Mouse (Mus musculus) G1E (cell line): Measurements from ENCODE around the gene Crybb3. TPM values are rescaled to one million over a fixed set of nuclear protein-coding genes. Genes with fewer than 3 reads are reported as not detected.

ENCODE experiments used
- ATAC-seq: 2 replicates; pipeline ENCODE4 v1.8.0; 2016; ENCODE audit warnings: mild to moderate bottlenecking; ENCODE audit not compliant: insufficient number of reproducible peaks, poor library complexity, low FRiP score, severe bottlenecking; ENCODE audit errors: extremely low read depth
- DNase-seq: peaks from one replicate; pipeline ENCODE4 v3.0.0; 2012; ENCODE audit warnings: low spot score
- H3K27me3 ChIP-seq: 2 replicates; pipeline ENCODE4 v1.6.1; 2012; ENCODE audit warnings: mild to moderate bottlenecking, low read length, inconsistent platforms; ENCODE audit not compliant: insufficient read depth
- H3K36me3 ChIP-seq: replicated peaks from 2 replicates; pipeline ENCODE3; 2012; ENCODE audit warnings: mild to moderate bottlenecking, inconsistent platforms
- H3K4me1 ChIP-seq: 2 replicates; pipeline ENCODE4 v1.6.1; 2012; ENCODE audit warnings: low read depth, low read length, inconsistent platforms, mixed read lengths; ENCODE audit not compliant: insufficient read depth
- H3K4me3 ChIP-seq: 2 replicates; pipeline ENCODE4 v1.5.1; 2012; ENCODE audit warnings: low read depth, mild to moderate bottlenecking, inconsistent platforms, low read length, moderate library complexity, mixed read lengths
- H3K9me3 ChIP-seq: replicated peaks from 2 replicates; pipeline ENCODE4 v1.6.1; 2012; ENCODE audit warnings: inconsistent platforms
- CTCF ChIP-seq: IDR thresholded peaks from 2 replicates; pipeline ENCODE4 v1.5.1; 2012; ENCODE audit warnings: low read depth, low read length, inconsistent platforms, mixed read lengths
- GATA1 ChIP-seq: IDR thresholded peaks from 2 replicates; pipeline ENCODE4 v1.6.1; 2012; ENCODE audit warnings: borderline replicate concordance, low read length, inconsistent platforms, mixed read lengths
- GATA2 ChIP-seq: IDR thresholded peaks from 2 replicates; pipeline ENCODE4 v1.6.1; 2012; ENCODE audit warnings: low read depth, low read length, inconsistent platforms, borderline replicate concordance
- POLR2AphosphoS5 ChIP-seq: IDR thresholded peaks from 2 replicates; pipeline ENCODE4 v1.6.1; 2012; ENCODE audit warnings: low read depth, low read length, inconsistent platforms; ENCODE audit not compliant: insufficient replicate concordance
- TAL1 ChIP-seq: conservative IDR thresholded peaks from 2 replicates; pipeline ENCODE4 v1.6.1; 2012; ENCODE audit warnings: low read depth, low read length, inconsistent platforms, mixed read lengths
- polyA plus RNA-seq: library from polyadenylated mRNA; stranded (reverse); fragments of >175 nt; gene quantifications from 2 replicates; pipeline ENCODE4 v1.2.3, GENCODE M21; 2012
- total RNA-seq, 2 experiments: library from RNA; stranded (forward) in 1 of 2; stranded (reverse) in 1 of 2; fragments of 200-1000 nt in 1 of 2; fragments of >200 nt in 1 of 2; fragmentation: Nextera tagmentation in 1 of 2; gene quantifications; 2 replicates each; pipeline ENCODE4 v1.2.3; 2014 to 2017

Crybb3 gene
- total and polyA plus RNA-seq, 3 experiments: not detected

DNA sequence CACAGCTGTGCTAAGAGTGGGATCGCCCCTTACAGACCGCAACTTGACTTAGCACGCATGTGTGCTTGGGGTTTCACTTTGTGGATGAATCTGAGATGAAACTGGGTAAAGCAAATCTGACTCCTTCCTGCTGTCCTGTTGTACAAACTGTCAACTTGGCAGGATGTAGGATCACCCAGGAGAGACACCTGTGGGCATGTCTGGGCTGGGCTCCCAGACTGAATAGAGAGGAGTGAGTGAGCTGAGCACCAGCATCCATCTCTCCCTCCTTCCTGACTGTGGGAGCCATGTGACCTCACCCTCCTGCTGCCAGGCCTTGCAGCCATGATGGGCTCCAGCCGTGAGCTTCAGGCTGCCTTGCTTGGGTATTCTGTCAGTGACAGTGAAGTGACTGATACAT, 24.1 kb upstream of the Crybb3 start:
- DNase-seq (no peak), ATAC-seq (no peak)
- Histone ChIP-seq H3K27me3 (no peaks in the 10 kb centered on the region), H3K9me3 (peaks cover 83% of the 10 kb centered on the region), H3K4me3 (no peak overlapping the region), H3K36me3 (no peaks in the 10 kb centered on the region), H3K4me1 (no peaks in the 10 kb centered on the region)
- TF ChIP-seq GATA2 (no peak), CTCF (no peak), TAL1 (no peak), POLR2AphosphoS5 (no peak), GATA1 (no peak)

DNA sequence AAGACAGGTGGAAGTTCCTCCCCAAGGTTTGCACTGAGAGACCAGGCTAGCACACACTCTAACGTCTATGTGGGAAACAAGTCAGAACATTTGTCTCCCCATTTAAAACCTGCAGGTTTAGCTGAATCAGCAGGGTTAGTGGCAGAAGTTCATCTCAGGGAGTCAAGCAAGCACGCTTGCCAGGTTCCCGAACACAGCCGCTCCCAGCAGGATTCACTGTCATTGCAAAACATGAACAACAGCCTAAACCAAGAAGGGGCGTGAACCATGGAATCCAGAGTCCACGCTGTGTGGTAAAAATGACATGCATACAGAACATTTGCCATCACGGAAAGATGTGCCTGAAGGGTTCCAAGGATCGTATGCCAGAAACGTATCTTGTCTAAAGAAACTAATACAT, 23.7 kb upstream of the Crybb3 start:
- H3K4me3 ChIP-seq: no peak overlapping the region
- H3K4me1 ChIP-seq: no peaks in the 10 kb centered on the region
- H3K9me3 ChIP-seq: peaks cover 84% of the 10 kb centered on the region
- TF ChIP-seq GATA1 (no peak), TAL1 (no peak), GATA2 (no peak), POLR2AphosphoS5 (no peak), CTCF (no peak)
- DNase-seq: no peak
- H3K27me3 ChIP-seq: no peaks in the 10 kb centered on the region
- no peaks in the 10 kb centered on the region for H3K36me3 ChIP-seq
- no peak for ATAC-seq

DNA sequence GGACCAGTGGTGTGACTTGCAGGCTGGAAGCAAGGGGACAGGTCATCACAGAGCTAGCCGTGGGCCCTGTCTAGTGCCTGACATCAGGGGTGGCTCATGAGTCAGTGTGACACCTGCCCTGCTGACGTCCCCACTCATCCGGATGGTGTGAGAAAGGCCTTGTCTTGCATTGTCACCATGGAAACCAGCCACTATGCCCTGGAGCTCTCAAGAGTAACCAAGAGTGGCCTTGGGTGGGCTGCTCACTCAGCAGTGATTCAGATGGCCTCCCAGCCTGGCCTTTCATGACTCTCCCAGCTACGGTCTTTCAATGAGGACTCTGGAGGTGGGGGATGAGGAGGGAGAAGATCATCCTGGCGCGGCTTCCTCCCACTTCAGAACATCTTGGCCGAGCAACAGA, 21.1 kb upstream of the Crybb3 start:
- no peak overlapping the region; the same call in 1 of the 2 replicates for H3K4me3 ChIP-seq
- ATAC-seq: no peak
- no peaks in the 10 kb centered on the region for H3K27me3 ChIP-seq

DNA sequence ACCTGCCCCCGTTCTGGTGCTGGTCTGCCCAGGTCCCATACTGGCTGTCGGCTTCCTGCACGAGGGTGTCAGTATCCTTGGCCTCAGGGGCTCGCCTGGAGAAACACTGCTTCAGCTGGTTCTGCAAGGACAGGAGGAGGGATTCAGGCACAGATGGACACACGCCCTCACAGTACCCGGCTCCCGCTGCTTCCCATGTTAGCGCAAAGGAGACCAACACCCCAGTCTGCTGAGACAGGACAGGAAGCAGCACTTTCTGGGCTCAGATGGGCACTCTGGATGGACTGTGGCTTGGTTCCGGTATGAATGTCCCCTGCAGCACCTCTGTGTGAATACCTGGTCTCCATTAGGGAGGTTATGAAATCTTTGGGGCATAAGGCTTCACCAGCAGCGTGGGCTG, 20.1 kb upstream of the Crybb3 start:
- no peaks in the 10 kb centered on the region for H3K27me3 ChIP-seq

More for the DNA sequence above, 21.1 kb upstream of the Crybb3 start:
- peaks cover 93% of the 10 kb centered on the region for H3K9me3 ChIP-seq
- no peak for DNase-seq
- no peak for TF ChIP-seq POLR2AphosphoS5
- TF ChIP-seq GATA1: no peak
- no peak for TF ChIP-seq CTCF
- TF ChIP-seq TAL1: no peak
- no peak for TF ChIP-seq GATA2
- H3K4me1 ChIP-seq: no peaks in the 10 kb centered on the region
- no peaks in the 10 kb centered on the region for H3K36me3 ChIP-seq

DNA sequence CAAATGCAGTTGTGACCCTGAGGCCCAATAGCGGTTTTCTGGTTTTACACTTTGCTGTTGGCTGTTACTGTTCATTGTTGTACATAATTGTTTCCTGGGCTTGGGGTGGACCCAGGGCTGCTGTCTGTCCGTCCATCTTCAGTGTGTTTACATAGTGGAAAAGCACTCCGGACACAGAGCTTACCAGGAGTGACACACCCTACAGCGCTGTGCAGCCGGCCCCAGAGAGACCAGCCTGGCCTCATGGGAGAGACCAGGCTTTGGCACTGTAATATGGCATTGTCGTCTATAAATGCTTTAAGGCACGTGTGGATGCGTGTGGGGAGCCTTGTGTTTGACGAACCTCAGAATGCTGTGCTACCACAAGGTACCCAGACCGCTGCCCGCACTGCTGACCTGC, 19.0 kb upstream of the Crybb3 start:
- H3K9me3 ChIP-seq: peaks cover 99% of the 10 kb centered on the region
- TF ChIP-seq GATA2 (no peak), TAL1 (no peak), POLR2AphosphoS5 (no peak), GATA1 (no peak), CTCF (no peak)
- H3K36me3 ChIP-seq: no peaks in the 10 kb centered on the region
- H3K27me3 ChIP-seq: no peaks in the 10 kb centered on the region
- DNase-seq: no peak
- no peaks in the 10 kb centered on the region for H3K4me1 ChIP-seq
- ATAC-seq: no peak
- H3K4me3 ChIP-seq: no peak overlapping the region

More for the DNA sequence above, 20.1 kb upstream of the Crybb3 start:
- H3K4me3 ChIP-seq: no peak overlapping the region
- DNase-seq (no peak), ATAC-seq (no peak)
- no peaks in the 10 kb centered on the region for H3K36me3 ChIP-seq
- TF ChIP-seq TAL1 (no peak), GATA1 (no peak), CTCF (no peak), POLR2AphosphoS5 (no peak), GATA2 (no peak)
- H3K4me1 ChIP-seq: no peaks in the 10 kb centered on the region
- peaks cover 93% of the 10 kb centered on the region for H3K9me3 ChIP-seq

DNA sequence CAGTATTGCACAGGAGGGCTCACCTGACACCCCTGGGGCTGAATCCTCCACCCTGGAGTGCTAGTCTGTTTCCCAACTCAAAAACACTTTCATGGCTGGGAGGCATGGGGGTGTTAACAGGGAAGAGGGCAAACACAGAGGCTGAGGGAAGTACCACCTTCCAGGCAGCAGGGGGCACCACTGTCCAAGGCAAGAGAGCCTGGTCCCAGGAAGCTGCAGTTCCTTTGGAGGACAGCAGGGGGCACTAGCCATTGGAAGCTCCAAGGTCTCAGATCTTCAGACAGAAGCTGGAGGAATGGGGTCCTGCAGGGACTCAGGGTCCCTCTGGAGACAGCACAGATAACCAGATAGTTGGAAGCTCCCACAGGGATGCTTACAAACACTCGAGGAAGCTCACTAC, 18.2 kb upstream of the Crybb3 start:
- TF ChIP-seq TAL1: no peak
- TF ChIP-seq GATA2: no peak
- no peak for TF ChIP-seq POLR2AphosphoS5
- TF ChIP-seq CTCF: no peak
- no peak for TF ChIP-seq GATA1
- Histone ChIP-seq H3K36me3 (no peaks in the 10 kb centered on the region), H3K9me3 (peaks cover 99% of the 10 kb centered on the region), H3K4me3 (no peak overlapping the region), H3K27me3 (no peaks in the 10 kb centered on the region), H3K4me1 (no peaks in the 10 kb centered on the region)
- DNase-seq (no peak), ATAC-seq (no peak)

DNA sequence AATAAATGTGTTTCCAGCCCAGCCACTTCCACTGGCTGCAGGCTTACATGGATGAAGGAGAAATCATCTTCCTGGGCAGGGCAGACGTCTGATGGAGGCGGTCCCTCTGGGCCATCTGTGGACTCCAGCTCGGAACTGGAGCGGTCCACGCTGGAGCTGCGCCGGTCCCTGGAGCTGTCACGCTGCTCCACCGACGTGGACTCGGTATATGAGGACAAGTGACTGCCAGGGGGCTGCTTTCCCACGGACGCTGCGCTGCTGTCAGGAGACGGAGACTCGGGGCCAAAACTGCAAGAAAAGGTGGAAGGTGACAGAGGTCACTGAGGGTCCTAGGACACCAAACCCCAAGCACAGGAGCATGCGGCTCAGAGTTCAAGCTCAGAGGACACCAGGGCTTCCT, 16.2 kb upstream of the Crybb3 start:
- ATAC-seq (no peak), DNase-seq (no peak)
- Histone ChIP-seq H3K27me3 (peaks cover 2% of the 10 kb centered on the region; the same call in 1 of the 2 replicates), H3K4me3 (peak overlapping the region; percentile 4; the same call in 1 of the 2 replicates), H3K4me1 (no peaks in the 10 kb centered on the region), H3K9me3 (peaks cover 99% of the 10 kb centered on the region), H3K36me3 (no peaks in the 10 kb centered on the region)
- TF ChIP-seq CTCF (no peak), GATA2 (no peak), POLR2AphosphoS5 (no peak), TAL1 (no peak), GATA1 (no peak)
